ENCODE assay signal across 9 mouse cellular contexts in the genomic region with DNA sequence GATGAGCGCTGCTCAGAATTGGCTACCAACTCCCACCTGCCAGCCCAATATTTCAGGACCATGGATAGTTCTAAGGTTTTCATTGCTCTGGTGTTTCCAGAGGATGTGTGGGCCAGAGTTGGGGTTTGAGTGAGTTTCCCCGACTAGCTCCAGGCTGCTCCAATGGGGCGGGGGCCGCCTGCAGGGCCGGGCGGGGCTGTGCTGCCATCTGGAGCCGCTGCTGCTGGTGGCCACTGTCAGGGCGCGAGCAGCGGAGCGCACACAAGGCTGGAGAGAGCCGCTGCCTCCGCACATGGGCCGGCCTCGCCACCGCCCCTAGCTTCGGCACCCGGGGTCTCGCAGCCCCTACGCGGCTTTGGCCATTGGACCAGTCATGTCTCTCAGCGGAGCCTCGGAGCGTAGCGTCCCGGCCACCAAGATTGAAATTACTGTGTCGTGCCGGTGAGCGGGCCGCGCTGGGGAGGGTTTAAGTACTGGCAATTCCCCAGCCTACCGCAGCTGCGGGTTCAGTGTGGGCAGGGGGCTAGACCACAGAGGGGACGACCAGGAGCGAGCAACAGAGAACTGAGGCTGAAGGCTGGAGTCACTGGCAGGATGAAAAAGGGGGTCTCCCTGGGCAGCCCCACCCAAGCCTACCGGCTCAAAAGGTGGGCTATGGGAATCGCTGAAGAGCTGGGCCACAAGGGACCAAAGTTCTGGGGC. TPM values are rescaled to one million over a fixed set of nuclear protein-coding genes. Genes with fewer than 3 reads are reported as not detected.
A peak's percentile ranks its signal among the peaks of the same experiment; 100 is the strongest.
DNase-seq lines count a peak whose midpoint lies in the region; ATAC-seq and TF ChIP-seq lines count a peak whose summit lies in the region.
"Had no signal": no experiment of that assay in that cellular context is flagged by ENCODE, and none has a peak within 500 bp of the region (broad histone marks: within the 10 kb centered on the region; RNA-seq: fewer than 3 reads in every experiment).

Cpne9 (plus strand) TSS at position 207 of the 702 bp plus-strand sequence.

- no peak within 1 kb of the TSS for H3K27ac ChIP-seq in forebrain, embryonic 13.5 days
- no peak within 1 kb of the TSS for H3K27ac ChIP-seq in intestine, postnatal 0 days (ENCODE audit: low read depth, low read length)
- H3K27ac ChIP-seq in liver, postnatal 0 days (ENCODE audit: low read depth): no peak within 1 kb of the TSS
- H3K27ac ChIP-seq: macrophage had no signal

- peak; percentile 73 for ATAC-seq in forebrain, embryonic 13.5 days
- ATAC-seq in intestine, postnatal 0 days: peak; percentile 23; the same call in 1 of the 2 replicates
- no peak for ATAC-seq in liver, postnatal 0 days

- peak within 1 kb of the TSS; percentile 50 for H3K9ac ChIP-seq in forebrain, embryonic 13.5 days
- H3K9ac ChIP-seq in intestine, postnatal 0 days (ENCODE audit: low read depth, low read length): no peak within 1 kb of the TSS
- H3K9ac ChIP-seq in liver, postnatal 0 days (replicated peaks): no peak within 1 kb of the TSS

- H3K27me3 ChIP-seq in forebrain, embryonic 13.5 days: peaks cover 45% of the 10 kb centered on the region
- peaks cover 19% of the 10 kb centered on the region for H3K27me3 ChIP-seq in intestine, postnatal 0 days (replicated peaks; ENCODE audit: control insufficient read depth, insufficient read depth, low read length)
- H3K27me3 ChIP-seq in liver, postnatal 0 days (ENCODE audit: insufficient read depth, low read length): peaks cover 28% of the 10 kb centered on the region

- TF ChIP-seq EP300 in liver, postnatal 0 days (IDR thresholded peaks at IDR 0.05; ENCODE audit: low read depth): no peak

- peak within 1 kb of the TSS; percentile 59 for H3K4me2 ChIP-seq in forebrain, embryonic 13.5 days
- peak within 1 kb of the TSS; percentile 53 for H3K4me2 ChIP-seq in intestine, postnatal 0 days (replicated peaks; ENCODE audit: low read depth)
- no peak within 1 kb of the TSS for H3K4me2 ChIP-seq in liver, postnatal 0 days (ENCODE audit: low read depth, low read length)

- H3K36me3 ChIP-seq in forebrain, embryonic 13.5 days (ENCODE audit: poor library complexity, severe bottlenecking): peaks cover 32% of the 10 kb centered on the region
- H3K36me3 ChIP-seq in intestine, postnatal 0 days (ENCODE audit: control insufficient read depth, insufficient read depth): peaks cover 9% of the 10 kb centered on the region
- H3K36me3 ChIP-seq in liver, postnatal 0 days (replicated peaks; ENCODE audit: insufficient read depth, low read length): peaks cover 11% of the 10 kb centered on the region

- H3K4me3 ChIP-seq in forebrain, embryonic 13.5 days: peak within 1 kb of the TSS; percentile 31
- peak within 1 kb of the TSS; percentile 5; the same call in 1 of the 2 replicates for H3K4me3 ChIP-seq in intestine, postnatal 0 days (ENCODE audit: low read depth, low read length)
- H3K4me3 ChIP-seq in liver, postnatal 0 days (ENCODE audit: low read depth, low read length): no peak within 1 kb of the TSS

- WGBS in forebrain, embryonic 13.5 days: 2% methylated on average over 37 of the region's 37 CpGs
- 3% methylated on average over 37 of the region's 37 CpGs for WGBS in intestine, postnatal 0 days
- 7% methylated on average over 37 of the region's 37 CpGs for WGBS in liver, postnatal 0 days (ENCODE audit: insufficient replicate concordance)

- peaks cover 13% of the 10 kb centered on the region for H3K4me1 ChIP-seq in forebrain, embryonic 13.5 days
- H3K4me1 ChIP-seq in intestine, postnatal 0 days (replicated peaks; ENCODE audit: control insufficient read depth, insufficient read depth, low read length): no peaks in the 10 kb centered on the region
- H3K4me1 ChIP-seq in liver, postnatal 0 days (ENCODE audit: insufficient read depth): peaks cover 3% of the 10 kb centered on the region; the same call in 1 of the 2 replicates

- no peaks in the 10 kb centered on the region for H3K9me3 ChIP-seq in forebrain, embryonic 13.5 days (replicated peaks)
- H3K9me3 ChIP-seq in intestine, postnatal 0 days (ENCODE audit: control insufficient read depth): no peaks in the 10 kb centered on the region
- H3K9me3 ChIP-seq in liver, postnatal 0 days (ENCODE audit: low read length): no peaks in the 10 kb centered on the region

- DNase-seq in layer of hippocampus, adult 11-12 months (ENCODE audit: low spot score): peak; percentile 21
- no peak for DNase-seq in layer of hippocampus, adult 9-11 months
- DNase-seq in c-Kit-positive CD71-positive TER-119-positive erythroid progenitor cells, embryonic 14.5 days (ENCODE audit: low spot score): peak; percentile 22
- DNase-seq in liver, postnatal 0 days: peak; percentile 23
- peak; percentile 30 to 47 for DNase-seq in right cerebral cortex, postnatal 36 days (ENCODE audit: low spot score in 2 of 2)
- no peak for DNase-seq in gastrocnemius, postnatal 4 days (ENCODE audit: low spot score in 2 of 2)

- TF ChIP-seq CTCF in intestine, postnatal 0 days (IDR thresholded peaks at IDR 0.05; ENCODE audit: low read depth): no peak
- TF ChIP-seq CTCF in liver, postnatal 0 days (IDR thresholded peaks at IDR 0.05; ENCODE audit: low read depth): no peak

RNA-seq across cellular contexts. Expression of gene Cpne9, which starts in this region (rescaled TPM):
- polyA plus RNA-seq in forebrain, embryonic 13.5 days (2015; fragmentation: Nextera tagmentation; extraction: Ambion mirVana): 0.39 and 0.68 TPM in 2 replicates
- polyA plus RNA-seq in intestine, postnatal 0 days (2015; fragmentation: Nextera tagmentation; extraction: Ambion mirVana): not detected in 2 replicates
- polyA plus RNA-seq in liver, postnatal 0 days (2015; fragmentation: Nextera tagmentation; extraction: Ambion mirVana): 0.02 and 0.04 TPM in 2 replicates
- under 1 TPM in 1 of 2 experiments, not detected in 1; 0.36 TPM for total RNA-seq in gastrocnemius, postnatal 4 days (2021)
- polyA plus RNA-seq: macrophage had no signal

Comparison
In these comparisons a context has a peak if more than half of its experiments do, and no peak if none do; other contexts are left out.
1. DNase-seq: peak in layer of hippocampus, adult 11-12 months (single experiment), c-Kit-positive CD71-positive TER-119-positive erythroid progenitor cells, embryonic 14.5 days (single experiment) and right cerebral cortex, postnatal 36 days (2 of 2); none in layer of hippocampus, adult 9-11 months (single experiment) and gastrocnemius, postnatal 4 days (0 of 2).
2. Peak in ATAC-seq, H3K4me3 ChIP-seq, H3K9ac ChIP-seq and H3K4me2 ChIP-seq in forebrain, embryonic 13.5 days; RNA of the gene not detected or under 1 TPM.
3. Peak in ATAC-seq, H3K4me3 ChIP-seq and H3K4me2 ChIP-seq in intestine, postnatal 0 days; RNA of the gene not detected or under 1 TPM.
4. Peak in DNase-seq in liver, postnatal 0 days; RNA of the gene not detected or under 1 TPM.